Mouse (Mus musculus) ovary, postnatal 14 days (tissue): ENCODE data around the gene Dr1.
A peak's percentile ranks its signal among the peaks of the same experiment; 100 is the strongest.
"Not testable (repeated sequence)": the region's sequence is repeated elsewhere in the genome, so short reads cannot be mapped to it uniquely, and the experiment has no call there.

Source experiments
- DNase-seq: peaks from one replicate; pipeline ENCODE4 v3.0.0; 2022; ENCODE audit warnings: low spot score

The Dr1 gene

DNA sequence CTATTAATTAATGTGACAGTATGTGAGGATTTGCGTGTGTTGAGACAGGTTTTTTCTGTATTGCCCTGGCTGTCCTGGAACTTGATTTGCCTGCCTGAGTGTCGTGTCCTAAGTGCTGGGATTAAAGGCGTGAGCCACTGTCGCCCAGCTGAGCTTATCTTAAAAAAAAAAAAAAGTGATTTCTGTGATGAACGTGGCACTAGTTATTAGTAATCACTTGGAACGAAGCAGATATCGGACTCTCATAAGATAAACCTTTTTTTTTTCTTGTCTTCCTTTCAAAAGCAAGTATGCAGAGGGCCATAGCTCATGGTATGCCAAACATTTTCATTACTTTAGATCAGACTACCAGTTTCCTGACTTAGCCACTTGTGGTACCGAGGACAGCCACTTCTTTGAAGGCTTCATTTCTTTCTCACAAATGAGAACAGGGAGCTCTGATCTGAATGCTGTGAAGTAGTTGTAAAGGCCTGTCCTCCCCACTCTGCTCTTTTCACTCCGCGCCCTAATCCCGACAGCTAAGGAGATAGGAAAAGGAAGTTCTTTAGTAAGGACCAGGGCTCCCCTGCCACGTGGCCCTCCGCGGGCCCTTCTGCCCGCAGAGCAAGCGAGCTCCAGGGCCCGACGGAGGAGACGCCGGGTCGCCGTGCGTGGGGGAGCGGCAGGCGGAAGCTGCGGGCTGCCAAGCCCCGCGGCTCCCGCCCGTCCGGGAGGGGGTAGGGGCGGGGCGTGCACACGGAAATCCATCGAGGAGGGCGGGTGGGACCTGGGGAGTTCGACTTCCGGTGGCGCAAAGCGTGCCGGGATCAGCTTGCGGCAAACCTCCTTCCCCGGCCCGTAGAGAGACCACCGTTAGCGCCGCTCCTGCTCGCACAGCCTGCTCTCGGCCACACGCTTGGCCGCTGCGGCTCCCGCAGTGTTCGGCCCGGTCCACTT, at the start of gene Dr1:
TSS of gene Dr1 (plus strand) at position 771 of the 936 bp plus-strand sequence.
- DNase-seq = peak; percentile 74

DNA sequence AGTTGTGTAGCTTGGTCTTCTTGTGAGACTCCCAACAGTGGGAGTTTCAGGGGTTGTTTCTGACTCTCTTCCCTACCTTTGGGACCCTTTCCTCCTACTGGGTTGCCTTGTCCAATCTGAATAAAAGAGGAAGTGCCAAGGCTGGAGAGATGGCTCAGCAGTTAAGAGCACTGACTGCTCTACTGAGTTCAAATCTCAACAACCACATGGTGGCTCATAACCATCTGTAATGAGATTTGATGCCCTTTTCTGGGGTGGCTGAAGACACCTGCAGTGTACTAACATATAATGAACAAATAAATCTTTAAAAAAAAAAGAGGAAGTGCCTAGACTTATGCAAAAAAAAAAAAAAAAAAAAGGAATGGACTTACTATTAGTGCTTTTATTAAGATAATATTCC, 44.6 kb upstream of the Dr1 start:
- DNase-seq = no peak

DNA sequence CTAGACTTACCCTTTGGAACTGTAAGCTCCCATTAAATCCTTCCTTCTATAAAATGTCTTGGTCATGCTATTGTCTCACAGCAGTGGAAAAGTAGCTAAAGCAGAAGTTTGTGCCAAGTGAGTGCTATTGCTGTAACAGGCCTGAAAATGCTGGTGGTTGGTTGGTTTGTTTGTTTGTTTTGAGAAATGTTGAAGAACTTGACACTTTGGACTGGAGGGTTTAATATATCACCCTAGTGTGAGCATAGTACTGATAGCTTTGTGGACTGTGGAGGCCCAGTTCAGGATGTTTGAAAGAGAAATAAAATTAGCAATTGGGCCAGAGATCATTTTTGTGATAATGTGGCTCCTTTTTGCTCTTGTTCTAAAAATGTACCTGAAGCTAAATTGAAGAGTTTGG, 42.5 kb upstream of the Dr1 start:
- DNase-seq = no peak

DNA sequence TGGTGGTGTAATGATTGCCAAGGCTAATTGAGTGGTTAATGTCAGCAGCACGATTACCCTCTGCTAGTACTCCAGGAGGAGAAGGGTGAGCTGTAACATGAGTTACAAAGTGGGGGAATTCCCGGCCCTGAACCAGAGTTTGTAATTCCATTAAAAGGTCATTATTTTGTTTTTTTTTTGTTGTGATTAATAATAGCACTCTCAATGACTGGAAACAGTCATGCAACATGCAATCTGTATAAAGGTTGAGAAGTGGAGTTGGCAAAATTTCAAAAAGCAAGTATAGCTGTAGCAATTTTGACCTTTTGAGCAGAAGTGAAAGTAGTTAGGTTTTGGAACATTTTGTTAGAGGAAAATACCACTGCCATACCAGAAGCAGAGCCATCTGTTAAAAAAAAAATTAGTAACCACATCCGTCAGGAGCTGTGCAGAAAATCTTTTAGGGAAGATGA, 22.4 kb upstream of the Dr1 start:
- no peak for DNase-seq

DNA sequence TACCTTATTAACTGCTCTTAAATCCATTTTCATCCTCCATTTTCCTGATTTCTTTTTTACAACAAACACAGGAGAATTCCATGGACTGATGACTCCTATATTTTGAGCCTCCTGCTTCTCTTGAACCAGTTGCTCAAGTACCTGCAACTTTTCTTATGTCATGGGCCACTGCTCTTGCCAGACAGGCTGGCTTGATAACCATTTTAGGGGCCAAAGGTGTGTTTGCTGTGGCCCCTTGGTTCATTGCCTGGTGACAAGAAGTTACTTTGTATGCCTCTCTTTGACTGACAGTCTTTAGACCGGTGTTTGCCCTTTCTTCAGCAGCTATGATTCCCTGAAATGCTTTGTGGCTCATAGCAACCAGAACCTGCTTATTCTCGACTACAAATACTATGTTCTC, 18.7 kb upstream of the Dr1 start:
- DNase-seq = no peak

DNA sequence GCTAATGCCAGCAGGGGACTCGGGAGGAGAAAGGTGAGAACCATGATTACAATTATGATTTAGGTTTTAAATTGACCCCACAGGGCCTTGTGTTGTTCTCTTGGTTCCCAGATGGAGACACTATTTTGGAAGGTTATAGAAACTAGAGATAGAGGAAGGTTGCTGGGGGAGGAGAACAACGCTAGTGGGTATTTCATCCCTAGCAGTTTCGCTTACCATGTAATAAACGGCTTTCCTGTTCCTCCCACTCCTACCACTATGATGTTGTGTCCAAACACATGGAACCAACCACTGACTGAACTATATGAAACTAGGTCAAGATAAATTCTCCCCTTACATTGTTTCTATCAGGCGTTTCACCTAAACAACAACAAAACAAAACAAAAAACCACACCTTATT, 13.4 kb upstream of the Dr1 start:
- DNase-seq = no peak

DNA sequence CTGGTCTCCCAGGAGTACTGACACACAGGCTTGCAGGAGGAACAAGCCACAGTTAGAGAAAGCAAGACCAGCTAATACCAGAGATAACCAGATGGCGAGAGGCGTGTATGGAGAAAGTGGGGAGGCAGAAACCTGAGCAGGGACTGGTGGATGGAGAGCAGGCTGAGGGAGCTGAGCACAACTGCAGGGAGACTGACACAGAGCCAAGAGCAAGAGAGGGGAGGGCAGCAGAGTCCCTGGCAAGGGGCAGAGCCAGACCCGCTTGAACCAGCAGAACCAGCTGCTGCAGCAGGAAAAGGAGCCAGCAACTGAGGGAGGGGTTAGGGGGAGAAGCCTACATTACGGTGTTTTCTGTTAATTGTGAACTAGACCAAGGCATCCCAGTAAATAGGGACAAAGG, 6.0 kb upstream of the Dr1 start:
- peak; percentile 13 for DNase-seq

DNA sequence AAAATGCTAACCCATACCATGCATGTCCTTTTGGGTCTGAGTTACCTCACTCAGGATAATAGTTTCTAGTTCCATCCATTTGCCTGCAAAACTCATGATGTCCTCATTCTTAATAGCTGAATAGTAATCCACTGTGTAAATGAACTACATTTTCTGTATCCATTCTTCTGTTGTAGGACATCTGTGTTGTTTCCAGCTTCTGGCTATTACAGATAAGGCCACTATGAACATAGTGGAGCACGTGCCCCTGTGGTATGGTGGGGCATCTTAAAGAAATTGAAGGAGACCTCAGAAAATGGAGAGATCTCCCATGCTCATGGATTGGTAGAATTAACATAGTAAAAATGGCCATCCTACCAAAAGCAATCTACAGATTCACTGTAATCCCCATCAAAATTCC, 4.9 kb upstream of the Dr1 start:
- DNase-seq = not testable (repeated sequence)

DNA sequence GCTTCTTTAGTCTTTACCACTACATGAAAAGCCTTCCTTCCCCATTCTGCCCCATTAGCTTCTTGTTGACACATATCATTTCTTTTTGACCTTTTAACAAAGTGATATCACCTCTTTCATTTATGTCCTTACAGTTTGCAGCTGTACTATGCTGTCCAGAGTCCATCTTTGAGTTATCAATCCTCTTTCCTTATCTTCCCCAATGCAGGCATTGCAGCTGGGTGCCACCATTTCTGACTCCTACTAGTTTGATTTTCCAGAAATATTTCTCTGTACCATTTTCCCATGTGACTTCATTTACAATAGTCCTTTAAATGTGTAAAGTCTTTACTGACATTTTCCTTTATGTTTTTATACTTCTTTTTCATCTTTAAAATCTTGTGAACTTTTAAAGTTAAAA, 1.7 kb upstream of the Dr1 start:
- no peak for DNase-seq

DNA sequence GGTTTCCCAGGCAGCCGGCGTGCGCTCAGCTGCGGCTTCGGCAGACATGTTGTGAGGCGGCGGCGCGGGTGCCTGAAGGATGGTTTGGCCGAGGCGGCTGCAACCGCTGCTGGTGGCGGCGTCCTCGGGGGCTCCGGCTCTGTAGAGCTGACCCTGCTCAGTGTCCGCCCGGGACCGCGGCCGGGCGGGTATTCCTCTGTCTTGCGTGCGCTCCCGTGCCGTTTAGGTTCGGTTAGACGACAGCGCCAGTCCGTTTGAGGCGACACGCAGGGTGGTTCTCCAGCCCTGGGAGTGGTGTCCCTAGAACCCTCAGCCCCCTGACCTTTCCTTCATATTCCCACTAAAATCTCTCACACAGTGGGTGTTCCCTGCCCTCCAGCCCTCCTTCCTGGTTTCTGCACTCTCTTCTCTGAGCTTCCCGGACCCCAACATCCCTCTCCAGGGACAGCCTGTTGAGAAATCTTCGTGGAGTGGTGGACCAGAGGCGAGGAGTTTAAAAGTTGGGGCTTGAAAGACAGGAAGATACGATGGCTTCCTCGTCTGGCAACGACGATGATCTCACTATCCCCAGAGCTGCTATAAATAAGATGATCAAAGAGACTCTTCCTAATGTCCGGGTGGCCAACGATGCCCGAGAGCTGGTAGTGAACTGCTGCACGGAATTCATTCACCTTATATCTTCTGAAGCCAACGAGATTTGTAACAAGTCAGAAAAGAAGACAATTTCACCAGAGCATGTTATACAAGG, 540 bp downstream of the Dr1 start:
- DNase-seq = no peak

DNA sequence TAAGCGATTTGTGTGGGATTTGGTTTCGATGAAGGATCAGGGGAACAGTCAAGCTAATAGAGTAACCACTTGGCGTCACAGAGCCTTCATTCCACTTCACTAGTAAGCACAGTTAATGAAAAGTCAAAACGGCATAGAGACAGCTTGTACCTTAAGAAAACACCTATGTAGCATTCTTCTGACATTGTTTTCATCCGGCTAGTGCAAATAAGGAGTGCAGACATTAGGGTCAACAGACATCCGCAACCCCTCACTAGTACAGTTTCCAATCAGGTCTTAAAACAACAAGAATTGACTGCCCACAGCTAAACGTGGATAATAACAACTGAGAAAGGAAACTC, 1.1 kb downstream of the Dr1 start:
- no peak for DNase-seq

DNA sequence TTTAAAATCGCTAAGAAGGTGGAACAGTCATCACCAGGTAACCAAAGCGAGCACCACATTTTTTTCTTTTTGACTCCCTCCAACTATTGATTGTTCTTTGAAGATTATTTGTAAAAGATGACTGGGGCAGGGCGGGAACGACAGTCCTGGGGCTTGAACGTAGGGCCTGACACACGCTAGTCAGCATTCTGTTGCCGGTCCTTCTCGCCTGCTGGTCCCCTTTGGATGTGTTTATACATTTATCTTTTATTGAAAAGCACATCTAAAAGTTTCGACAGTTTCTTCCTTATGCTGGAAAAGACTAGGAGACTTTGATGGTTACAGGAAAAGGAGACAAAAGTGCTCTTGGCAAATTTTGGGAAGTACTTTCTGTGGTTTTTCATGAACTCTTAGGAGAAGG, 1.7 kb downstream of the Dr1 start:
- DNase-seq = no peak

DNA sequence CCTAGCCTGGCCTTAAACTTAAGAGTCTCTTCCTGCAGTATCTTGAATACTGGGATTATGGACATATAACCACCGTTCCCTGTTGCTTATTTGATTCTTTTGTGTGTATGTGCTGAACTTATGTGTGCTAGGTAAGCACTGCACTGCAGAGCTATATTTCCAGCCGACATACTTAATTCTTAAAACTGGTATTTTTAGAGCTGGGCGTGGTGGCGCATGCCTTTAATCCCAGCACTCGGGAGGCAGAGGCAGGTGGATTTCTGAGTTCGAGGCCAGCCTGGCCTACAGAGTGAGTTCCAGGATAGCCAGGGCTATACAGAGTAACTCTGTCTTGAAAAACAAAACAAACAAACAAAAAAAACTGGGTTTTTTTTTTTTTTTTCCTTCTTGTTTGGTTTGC, 2.6 kb downstream of the Dr1 start:
- DNase-seq = not testable (repeated sequence)

DNA sequence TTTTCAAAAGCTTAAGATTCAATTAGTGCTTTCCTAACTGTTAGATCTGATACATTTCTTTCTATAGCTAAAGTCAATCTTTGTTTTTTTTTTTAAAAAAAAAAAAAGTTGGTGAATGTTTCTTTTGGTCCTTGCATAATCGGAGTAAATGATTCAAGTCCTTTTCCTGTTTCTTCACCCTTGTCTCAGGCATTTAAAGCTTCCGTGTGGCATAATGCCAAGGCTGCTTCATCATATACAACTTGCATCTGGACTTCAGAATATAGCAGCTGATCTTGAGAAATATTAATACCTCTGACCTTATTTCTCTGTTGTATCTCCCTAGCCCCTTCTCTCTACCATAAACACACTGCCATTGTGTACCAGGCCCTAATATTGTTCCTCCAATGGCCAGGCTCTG, 18.3 kb downstream of the Dr1 start:
- no peak for DNase-seq

DNA sequence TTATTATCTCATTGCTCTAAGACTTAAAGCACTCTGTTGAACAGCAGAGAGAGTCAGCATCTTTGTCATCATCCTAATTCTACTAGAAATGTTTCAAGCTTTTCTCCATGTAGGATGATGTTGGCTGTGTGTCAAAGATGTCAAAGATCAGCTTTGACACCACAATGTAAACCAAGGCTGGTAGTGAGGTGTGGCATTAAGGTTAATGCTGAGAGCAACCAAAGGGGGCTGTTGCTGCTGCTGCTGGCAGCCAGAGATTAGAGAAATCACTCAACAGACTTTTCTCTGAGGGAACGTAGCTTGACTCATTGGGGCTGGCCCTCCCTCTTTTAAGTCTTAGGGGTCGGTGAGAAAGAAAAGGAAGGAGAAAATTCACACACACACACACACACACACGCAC, 32.9 kb downstream of the Dr1 start:
- no peak for DNase-seq

DNA sequence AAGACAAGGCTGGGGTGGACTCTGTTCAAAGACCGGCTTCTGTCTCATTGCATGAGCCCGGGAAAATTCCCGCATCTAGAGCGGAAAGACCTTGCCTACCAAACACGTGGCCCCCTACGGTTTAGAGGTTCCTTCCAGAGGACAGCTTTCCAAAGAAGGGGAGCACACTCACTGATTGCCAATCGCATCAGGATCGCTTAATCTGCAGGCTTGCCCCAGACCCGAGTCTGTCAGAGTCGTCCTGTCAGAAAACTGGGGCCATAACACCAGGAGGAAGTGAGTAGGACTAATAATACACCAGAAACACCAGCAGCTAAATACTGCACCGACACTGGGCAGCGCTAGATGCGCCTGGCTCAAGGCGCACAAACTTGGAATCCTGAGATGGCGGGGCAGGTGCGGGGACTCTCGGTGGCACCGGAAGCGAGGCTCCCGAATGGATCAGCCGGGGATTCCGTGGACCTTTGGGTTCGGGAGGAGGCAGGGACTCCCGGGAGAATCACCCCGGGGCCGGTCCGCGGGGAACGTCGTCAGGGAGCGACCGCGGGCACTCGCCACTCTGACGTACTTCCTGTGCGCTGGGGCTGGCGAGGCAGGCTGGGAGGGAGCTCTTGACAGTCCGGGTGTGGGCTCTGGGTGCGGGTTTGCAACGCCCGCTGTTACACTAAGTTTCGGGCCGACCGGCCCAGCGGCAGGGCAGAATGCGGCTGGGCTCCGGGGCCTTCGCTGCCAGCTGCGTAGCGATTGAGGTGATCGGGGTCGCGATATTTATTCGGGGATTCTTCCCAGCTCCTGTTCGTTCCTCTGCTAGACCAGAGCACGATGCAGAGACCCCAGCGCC, 43.7 kb downstream of the Dr1 start, which contains the start of gene Pigg:
TSS of gene Pigg (plus strand) at position 386 of the 841 bp plus-strand sequence.
- peak; percentile 88 for DNase-seq

DNA sequence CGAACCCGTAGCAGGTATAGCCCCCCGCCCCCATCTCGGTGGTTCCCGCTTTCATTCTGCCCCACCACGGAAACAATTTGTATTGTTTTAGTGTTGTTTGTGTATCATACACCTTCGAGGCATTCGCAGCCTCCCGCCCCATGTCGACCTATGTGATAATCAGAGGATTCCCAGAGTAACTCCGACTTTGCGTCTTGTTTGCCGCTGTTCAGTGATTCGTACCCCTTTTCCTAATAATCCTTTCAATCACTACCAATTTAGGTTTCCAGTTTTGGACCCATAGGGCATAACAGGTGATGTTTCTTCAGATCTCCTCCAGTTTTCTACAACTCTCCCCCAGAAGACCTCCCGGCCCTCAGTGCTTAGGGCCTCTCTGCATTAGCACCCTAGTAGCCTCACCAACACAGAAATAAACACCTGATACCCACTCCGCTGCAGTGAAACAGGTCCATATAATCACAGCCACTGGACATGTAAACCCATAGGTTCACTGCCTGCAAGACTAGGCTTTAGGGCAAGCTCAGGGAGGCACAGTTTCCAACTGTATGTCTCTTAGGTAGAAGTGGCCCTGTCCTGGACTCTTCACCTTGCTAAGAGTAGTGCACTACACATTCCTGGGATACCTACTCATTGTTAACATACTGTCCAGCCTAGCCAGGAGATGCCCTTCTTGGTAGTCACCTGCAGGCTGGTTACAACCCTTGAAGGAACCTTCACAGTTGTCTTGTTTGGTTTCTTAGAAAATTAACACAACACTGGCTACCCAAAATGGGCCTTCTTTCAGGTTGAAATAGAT, 44.6 kb downstream of the Dr1 start:
- DNase-seq = no peak
